Mouse (Mus musculus): ENCODE measurements at regions not wholly inside any gene's neighbourhood (a gene's known extent, or its start where the extent isn't known, plus 50 kb on each side); places are given as distances from the start of the nearest gene placed in this dataset.

- 66% methylated on average over 4 of the region's 4 CpGs for WGBS
- ATAC-seq (ENCODE audit: low read depth): no peak
- no peaks in the 10 kb centered on the region for H3K27me3 ChIP-seq (replicated peaks; ENCODE audit: control insufficient read depth, insufficient read depth, low read length)
Observed at GRCm38 (mm10) chr7:71289702-71290101, 61.6 kb downstream of the Gm10295 start.

GRCm38 (mm10) chr7:71289266-71289665, 62.0 kb downstream of the Gm10295 start:
- 58% methylated on average over 5 of the region's 5 CpGs for WGBS
- H3K4me1 ChIP-seq (ENCODE audit: control insufficient read depth, insufficient read depth, low read length): no peaks in the 10 kb centered on the region
- H3K9ac ChIP-seq (ENCODE audit: low read depth, low read length): no peak overlapping the region
- no peak for ATAC-seq (ENCODE audit: low read depth)
- no peak overlapping the region for H3K4me3 ChIP-seq (ENCODE audit: low read depth, low read length)
- no peaks in the 10 kb centered on the region for H3K27me3 ChIP-seq (replicated peaks; ENCODE audit: control insufficient read depth, insufficient read depth, low read length)
- no peaks in the 10 kb centered on the region for H3K9me3 ChIP-seq (ENCODE audit: control insufficient read depth, low read length)
- H3K36me3 ChIP-seq (ENCODE audit: control insufficient read depth, insufficient read depth, low read length): no peaks in the 10 kb centered on the region
- DNase-seq (ENCODE audit: low spot score): no peak
- no peak overlapping the region for H3K27ac ChIP-seq (replicated peaks; ENCODE audit: low read depth, low read length)
- H3K4me2 ChIP-seq (ENCODE audit: low read depth, low read length): no peak overlapping the region

More at GRCm38 (mm10) chr7:71289702-71290101, 61.6 kb downstream of the Gm10295 start:
- H3K4me3 ChIP-seq (ENCODE audit: low read depth, low read length): no peak overlapping the region
- no peak for DNase-seq (ENCODE audit: low spot score)
- H3K4me1 ChIP-seq (ENCODE audit: control insufficient read depth, insufficient read depth, low read length): no peaks in the 10 kb centered on the region
- no peak overlapping the region for H3K9ac ChIP-seq (ENCODE audit: low read depth, low read length)
- no peaks in the 10 kb centered on the region for H3K9me3 ChIP-seq (ENCODE audit: control insufficient read depth, low read length)
- H3K27ac ChIP-seq (replicated peaks; ENCODE audit: low read depth, low read length): no peak overlapping the region
- no peak overlapping the region for H3K4me2 ChIP-seq (ENCODE audit: low read depth, low read length)
- no peaks in the 10 kb centered on the region for H3K36me3 ChIP-seq (ENCODE audit: control insufficient read depth, insufficient read depth, low read length)

GRCm38 (mm10) chr7:71287441-71287840, 63.8 kb downstream of the Gm10295 start:
- Histone ChIP-seq H3K27ac (replicated peaks; ENCODE audit: low read depth, low read length) (no peak overlapping the region), H3K36me3 (ENCODE audit: control insufficient read depth, insufficient read depth, low read length) (no peaks in the 10 kb centered on the region), H3K4me2 (ENCODE audit: low read depth, low read length) (no peak overlapping the region), H3K27me3 (replicated peaks; ENCODE audit: control insufficient read depth, insufficient read depth, low read length) (no peaks in the 10 kb centered on the region), H3K9ac (ENCODE audit: low read depth, low read length) (no peak overlapping the region), H3K4me3 (ENCODE audit: low read depth, low read length) (no peak overlapping the region), H3K9me3 (ENCODE audit: control insufficient read depth, low read length) (peaks cover 9% of the 10 kb centered on the region; the same call in 1 of the 2 replicates), H3K4me1 (ENCODE audit: control insufficient read depth, insufficient read depth, low read length) (no peaks in the 10 kb centered on the region)
- DNase-seq (ENCODE audit: low spot score) (no peak), ATAC-seq (ENCODE audit: low read depth) (no peak)
- 69% methylated on average over 7 of the region's 7 CpGs for WGBS

GRCm38 (mm10) chr7:71284246-71284645, 67.0 kb downstream of the Gm10295 start:
- ATAC-seq (ENCODE audit: low read depth) (no peak), DNase-seq (ENCODE audit: low spot score) (peak; percentile 53)
- no peak overlapping the region for H3K4me2 ChIP-seq (ENCODE audit: low read depth, low read length)
- no peaks in the 10 kb centered on the region for H3K4me1 ChIP-seq (ENCODE audit: control insufficient read depth, insufficient read depth, low read length)
- peaks cover 9% of the 10 kb centered on the region; the same call in 1 of the 2 replicates for H3K9me3 ChIP-seq (ENCODE audit: control insufficient read depth, low read length)
- no peaks in the 10 kb centered on the region for H3K27me3 ChIP-seq (replicated peaks; ENCODE audit: control insufficient read depth, insufficient read depth, low read length)
- H3K4me3 ChIP-seq (ENCODE audit: low read depth, low read length): no peak overlapping the region
- H3K9ac ChIP-seq (ENCODE audit: low read depth, low read length): no peak overlapping the region
- H3K27ac ChIP-seq (replicated peaks; ENCODE audit: low read depth, low read length): no peak overlapping the region
- H3K36me3 ChIP-seq (ENCODE audit: control insufficient read depth, insufficient read depth, low read length): no peaks in the 10 kb centered on the region

GRCm38 (mm10) chr7:71283419-71283818, 67.9 kb downstream of the Gm10295 start:
- no peaks in the 10 kb centered on the region for H3K36me3 ChIP-seq (ENCODE audit: control insufficient read depth, insufficient read depth, low read length)
- no peaks in the 10 kb centered on the region for H3K4me1 ChIP-seq (ENCODE audit: control insufficient read depth, insufficient read depth, low read length)

GRCm38 (mm10) chr7:71266101-71266500, 85.2 kb downstream of the Gm10295 start:
- no peak overlapping the region for H3K4me2 ChIP-seq (ENCODE audit: low read depth, low read length)
- H3K27ac ChIP-seq (replicated peaks; ENCODE audit: low read depth, low read length): no peak overlapping the region
- no peaks in the 10 kb centered on the region for H3K9me3 ChIP-seq (ENCODE audit: control insufficient read depth, low read length)
- no peak for ATAC-seq (ENCODE audit: low read depth)
- no peaks in the 10 kb centered on the region for H3K27me3 ChIP-seq (replicated peaks; ENCODE audit: control insufficient read depth, insufficient read depth, low read length)
- 82% methylated on average over 8 of the region's 8 CpGs for WGBS
- H3K36me3 ChIP-seq (ENCODE audit: control insufficient read depth, insufficient read depth, low read length): no peaks in the 10 kb centered on the region
- H3K4me3 ChIP-seq (ENCODE audit: low read depth, low read length): no peak overlapping the region
- DNase-seq (ENCODE audit: low spot score): no peak
- H3K9ac ChIP-seq (ENCODE audit: low read depth, low read length): no peak overlapping the region
- no peaks in the 10 kb centered on the region for H3K4me1 ChIP-seq (ENCODE audit: control insufficient read depth, insufficient read depth, low read length)

More at GRCm38 (mm10) chr7:71283419-71283818, 67.9 kb downstream of the Gm10295 start:
- ATAC-seq (ENCODE audit: low read depth) (no peak), DNase-seq (ENCODE audit: low spot score) (no peak)
- Histone ChIP-seq H3K9ac (ENCODE audit: low read depth, low read length) (no peak overlapping the region), H3K27ac (replicated peaks; ENCODE audit: low read depth, low read length) (no peak overlapping the region), H3K27me3 (replicated peaks; ENCODE audit: control insufficient read depth, insufficient read depth, low read length) (no peaks in the 10 kb centered on the region), H3K9me3 (ENCODE audit: control insufficient read depth, low read length) (peaks cover 9% of the 10 kb centered on the region; the same call in 1 of the 2 replicates), H3K4me2 (ENCODE audit: low read depth, low read length) (no peak overlapping the region), H3K4me3 (ENCODE audit: low read depth, low read length) (no peak overlapping the region)
- WGBS: 89% methylated on average over 3 of the region's 3 CpGs

GRCm38 (mm10) chr7:71264115-71264514, 87.2 kb downstream of the Gm10295 start:
- no peaks in the 10 kb centered on the region for H3K36me3 ChIP-seq (ENCODE audit: control insufficient read depth, insufficient read depth, low read length)
- ATAC-seq (ENCODE audit: low read depth): no peak
- no peak overlapping the region for H3K4me3 ChIP-seq (ENCODE audit: low read depth, low read length)
- H3K9me3 ChIP-seq (ENCODE audit: control insufficient read depth, low read length): no peaks in the 10 kb centered on the region
- no peak for DNase-seq (ENCODE audit: low spot score)
- H3K4me2 ChIP-seq (ENCODE audit: low read depth, low read length): no peak overlapping the region
- no peak overlapping the region for H3K9ac ChIP-seq (ENCODE audit: low read depth, low read length)
- H3K27me3 ChIP-seq (replicated peaks; ENCODE audit: control insufficient read depth, insufficient read depth, low read length): no peaks in the 10 kb centered on the region
- 79% methylated on average over 1 of the region's 1 CpGs for WGBS
- no peak overlapping the region for H3K27ac ChIP-seq (replicated peaks; ENCODE audit: low read depth, low read length)
- H3K4me1 ChIP-seq (ENCODE audit: control insufficient read depth, insufficient read depth, low read length): no peaks in the 10 kb centered on the region

- H3K27ac ChIP-seq (replicated peaks; ENCODE audit: low read depth, low read length): no peak overlapping the region
- H3K27me3 ChIP-seq (replicated peaks; ENCODE audit: control insufficient read depth, insufficient read depth, low read length): no peaks in the 10 kb centered on the region
- no peaks in the 10 kb centered on the region for H3K4me1 ChIP-seq (ENCODE audit: control insufficient read depth, insufficient read depth, low read length)
- no peak overlapping the region for H3K4me2 ChIP-seq (ENCODE audit: low read depth, low read length)
- ATAC-seq (ENCODE audit: low read depth) (no peak), DNase-seq (ENCODE audit: low spot score) (no peak)
- no peaks in the 10 kb centered on the region for H3K9me3 ChIP-seq (ENCODE audit: control insufficient read depth, low read length)
- no peaks in the 10 kb centered on the region for H3K36me3 ChIP-seq (ENCODE audit: control insufficient read depth, insufficient read depth, low read length)
- H3K4me3 ChIP-seq (ENCODE audit: low read depth, low read length): no peak overlapping the region
- 65% methylated on average over 2 of the region's 2 CpGs for WGBS
- H3K9ac ChIP-seq (ENCODE audit: low read depth, low read length): no peak overlapping the region
Observed at GRCm38 (mm10) chr7:71249669-71250068, 101.6 kb downstream of the Gm10295 start.

GRCm38 (mm10) chr7:71249216-71249615, 102.1 kb downstream of the Gm10295 start:
- Histone ChIP-seq H3K4me3 (ENCODE audit: low read depth, low read length) (no peak overlapping the region), H3K9me3 (ENCODE audit: control insufficient read depth, low read length) (no peaks in the 10 kb centered on the region), H3K4me2 (ENCODE audit: low read depth, low read length) (no peak overlapping the region), H3K27me3 (replicated peaks; ENCODE audit: control insufficient read depth, insufficient read depth, low read length) (no peaks in the 10 kb centered on the region), H3K4me1 (ENCODE audit: control insufficient read depth, insufficient read depth, low read length) (no peaks in the 10 kb centered on the region), H3K27ac (replicated peaks; ENCODE audit: low read depth, low read length) (no peak overlapping the region), H3K36me3 (ENCODE audit: control insufficient read depth, insufficient read depth, low read length) (no peaks in the 10 kb centered on the region), H3K9ac (ENCODE audit: low read depth, low read length) (no peak overlapping the region)
- DNase-seq (ENCODE audit: low spot score) (peak; percentile 24), ATAC-seq (ENCODE audit: low read depth) (no peak)
- 58% methylated on average over 5 of the region's 5 CpGs for WGBS
